Mouse (Mus musculus) adrenal gland (tissue): ENCODE data around the gene Cfap44.
"Not testable (repeated sequence)": the region's sequence is repeated elsewhere in the genome, so short reads cannot be mapped to it uniquely, and the experiment has no call there.

Experiments
- intact Hi-C: fragments of 180-260 bp; cut with DNase I; formaldehyde crosslinking; loops from one replicate; pipeline ENCODE4 v1.15.1; 2025

Cfap44 gene

GRCm38 (mm10) chr16:44428456-44428855, 33.9 kb downstream of the Cfap44 start:
- intact Hi-C loops, result no loop called here

- intact Hi-C loops, result no loop called here
Observed at GRCm38 (mm10) chr16:44430021-44430420, 35.4 kb downstream of the Cfap44 start.

- intact Hi-C loops, result no loop called here
Observed at GRCm38 (mm10) chr16:44434931-44435330, 40.3 kb downstream of the Cfap44 start.

GRCm38 (mm10) chr16:44435481-44435880, 40.9 kb downstream of the Cfap44 start:
- intact Hi-C loops, result no loop called here

- intact Hi-C loops, result not testable (repeated sequence)
Observed at GRCm38 (mm10) chr16:44441913-44442312, 47.3 kb downstream of the Cfap44 start.

GRCm38 (mm10) chr16:44457858-44458257, 63.3 kb downstream of the Cfap44 start:
- intact Hi-C loops, result no loop called here

- intact Hi-C loops, result no loop called here
Observed at GRCm38 (mm10) chr16:44458826-44459225, 64.2 kb downstream of the Cfap44 start.

- intact Hi-C loops, result no loop called here
Observed at GRCm38 (mm10) chr16:44460922-44461321, 66.3 kb downstream of the Cfap44 start.

- intact Hi-C loops, result no loop called here
Observed at GRCm38 (mm10) chr16:44475281-44475680, 80.7 kb downstream of the Cfap44 start.

GRCm38 (mm10) chr16:44475682-44476375, 81.2 kb downstream of the Cfap44 start:
- intact Hi-C loops, result no loop called here

GRCm38 (mm10) chr16:44478767-44479166, 84.2 kb downstream of the Cfap44 start:
- intact Hi-C loops, result no loop called here

- intact Hi-C loops, result loop anchor here (10.0 kb wide), 1 partner anchor 215 kb away; no protein-coding TSS in a partner anchor
Observed at GRCm38 (mm10) chr16:44479852-44480251, 85.3 kb downstream of the Cfap44 start.

GRCm38 (mm10) chr16:44480616-44481015, 86.0 kb downstream of the Cfap44 start:
- intact Hi-C loops, result loop anchor here (10.0 kb wide), 1 partner anchor 214 kb away; no protein-coding TSS in a partner anchor

GRCm38 (mm10) chr16:44481599-44482593, 87.3 kb downstream of the Cfap44 start:
- intact Hi-C loops, result loop anchor here (10.0 kb wide), 1 partner anchor 213 kb away; no protein-coding TSS in a partner anchor

GRCm38 (mm10) chr16:44484079-44484478, 89.5 kb downstream of the Cfap44 start:
- intact Hi-C loops, result loop anchor here (2.0 to 10.0 kb wide), 3 partner anchors 73 to 211 kb away; no protein-coding TSS in a partner anchor

- intact Hi-C loops, result loop anchor here (2.0 to 10.0 kb wide), 3 partner anchors 72 to 210 kb away; no protein-coding TSS in a partner anchor
Observed at GRCm38 (mm10) chr16:44484831-44485230, 90.2 kb downstream of the Cfap44 start.

- intact Hi-C loops, result loop anchor here (2.0 to 10.0 kb wide), 3 partner anchors 71 to 209 kb away; no protein-coding TSS in a partner anchor
Observed at GRCm38 (mm10) chr16:44485691-44486090, 91.1 kb downstream of the Cfap44 start.

GRCm38 (mm10) chr16:44486612-44487011, 92.0 kb downstream of the Cfap44 start:
- intact Hi-C loops, result loop anchor here (10.0 kb wide), 1 partner anchor 208 kb away; no protein-coding TSS in a partner anchor

GRCm38 (mm10) chr16:44487194-44487593, 92.6 kb downstream of the Cfap44 start:
- intact Hi-C loops, result loop anchor here (10.0 kb wide), 1 partner anchor 208 kb away; no protein-coding TSS in a partner anchor

GRCm38 (mm10) chr16:44491051-44491450, 96.5 kb downstream of the Cfap44 start:
- intact Hi-C loops, result no loop called here

GRCm38 (mm10) chr16:44492151-44492550, 97.6 kb downstream of the Cfap44 start:
- intact Hi-C loops, result no loop called here
